Comparison of ENCODE assay signal across 8 mouse cellular contexts in genomic region chr2:112765046-112765445, GRCm38 (mm10).
DNase-seq lines count a peak whose midpoint lies in the region; ATAC-seq lines count a peak whose summit lies in the region.

No protein-coding gene starts in this region.

- H3K27ac ChIP-seq in hindbrain, embryonic 14.5 days = no peak overlapping the region

- intact Hi-C loops in gastrocnemius, postnatal 36 days (cut with DNase I) = no loop called here

- peak; percentile 24 for DNase-seq in gastrocnemius, postnatal 10 days
- DNase-seq in gastrocnemius, postnatal 36 days = no peak
- peak; percentile 18 for DNase-seq in ovary, postnatal 14 days (ENCODE audit: low spot score)
- DNase-seq in ovary, postnatal 10 days (ENCODE audit: low spot score) = no peak
- DNase-seq in adrenal gland, adult 8-10 months = peak; percentile 14
- peak; percentile 45 for DNase-seq in kidney, postnatal 10 days
- DNase-seq in retina, postnatal 1 day = peak; percentile 45
- DNase-seq in hindbrain, embryonic 14.5 days (ENCODE audit: low spot score) = no peak

- no peak overlapping the region for H3K9ac ChIP-seq in hindbrain, embryonic 14.5 days

- 65% methylated on average over 5 of the region's 5 CpGs for WGBS in hindbrain, embryonic 14.5 days

- ATAC-seq in hindbrain, embryonic 14.5 days (ENCODE audit: low FRiP score) = no peak

- H3K4me1 ChIP-seq in hindbrain, embryonic 14.5 days (replicated peaks; ENCODE audit: control insufficient read depth, insufficient read depth, low read length) = peaks cover 5% of the 10 kb centered on the region; the same call in 1 of the 2 replicates

- H3K4me2 ChIP-seq in hindbrain, embryonic 14.5 days (replicated peaks) = no peak overlapping the region

- no peaks in the 10 kb centered on the region for H3K36me3 ChIP-seq in hindbrain, embryonic 14.5 days (replicated peaks; ENCODE audit: control insufficient read depth, insufficient read depth)

- H3K4me3 ChIP-seq in hindbrain, embryonic 14.5 days (replicated peaks; ENCODE audit: low read length) = no peak overlapping the region

- no peaks in the 10 kb centered on the region for H3K9me3 ChIP-seq in hindbrain, embryonic 14.5 days (ENCODE audit: control insufficient read depth, low read length)

- H3K27me3 ChIP-seq in hindbrain, embryonic 14.5 days (ENCODE audit: control insufficient read depth, insufficient read depth, low read length) = no peaks in the 10 kb centered on the region

Comparison
In these comparisons a context has a peak if more than half of its experiments do, and no peak if none do; other contexts are left out.
1. DNase-seq: peak in gastrocnemius, postnatal 10 days (single experiment), ovary, postnatal 14 days (single experiment), adrenal gland, adult 8-10 months (single experiment), kidney, postnatal 10 days (single experiment) and retina, postnatal 1 day (single experiment); none in gastrocnemius, postnatal 36 days (0 of 2), ovary, postnatal 10 days (single experiment) and hindbrain, embryonic 14.5 days (single experiment).